Comparison of ENCODE assay signal across 8 mouse cellular contexts in genomic region chr10:127675859-127676398, GRCm38 (mm10). TPM values are rescaled to one million over a fixed set of nuclear protein-coding genes. Genes with fewer than 3 reads are reported as not detected.
DNase-seq lines count a peak whose midpoint lies in the region; ATAC-seq and TF ChIP-seq lines count a peak whose summit lies in the region.

No protein-coding gene starts in this region.

- no peaks in the 10 kb centered on the region for H3K36me3 ChIP-seq in kidney, embryonic 16.5 days (ENCODE audit: insufficient read depth, low read length)
- peaks cover under 1% of the 10 kb centered on the region; the same call in 1 of the 2 replicates for H3K36me3 ChIP-seq in embryonic facial prominence, embryonic 10.5 days (replicated peaks)
- H3K36me3 ChIP-seq in hindbrain, embryonic 16.5 days (ENCODE audit: control insufficient read depth, insufficient read depth, low read length): no peaks in the 10 kb centered on the region
- H3K36me3 ChIP-seq in midbrain, postnatal 0 days (ENCODE audit: insufficient read depth, low read length): no peaks in the 10 kb centered on the region

- H3K4me3 ChIP-seq in kidney, embryonic 16.5 days (ENCODE audit: low read length): peak overlapping the region; percentile 71
- H3K4me3 ChIP-seq in embryonic facial prominence, embryonic 10.5 days: peak overlapping the region; percentile 85
- peak overlapping the region; percentile 52 for H3K4me3 ChIP-seq in hindbrain, embryonic 16.5 days (ENCODE audit: low read length)
- peak overlapping the region; percentile 73; the same call in 1 of the 2 replicates for H3K4me3 ChIP-seq in midbrain, postnatal 0 days (ENCODE audit: low read depth, low read length)

- H3K27ac ChIP-seq in kidney, embryonic 16.5 days (ENCODE audit: low read length): peak overlapping the region; percentile 49; the same call in 1 of the 2 replicates
- peak overlapping the region; percentile 92 for H3K27ac ChIP-seq in embryonic facial prominence, embryonic 10.5 days (replicated peaks)
- no peak overlapping the region; the same call in 1 of the 2 replicates for H3K27ac ChIP-seq in hindbrain, embryonic 16.5 days (ENCODE audit: low read depth, low read length)
- 0 out of 2 replicates have a peak overlapping the region, but pooled peaks have one; percentile 33 for H3K27ac ChIP-seq in midbrain, postnatal 0 days (ENCODE audit: low read depth, low read length)

- H3K27me3 ChIP-seq in kidney, embryonic 16.5 days (ENCODE audit: insufficient read depth, low read length): no peaks in the 10 kb centered on the region
- H3K27me3 ChIP-seq in embryonic facial prominence, embryonic 10.5 days (replicated peaks; ENCODE audit: low read depth, poor library complexity, severe bottlenecking): no peaks in the 10 kb centered on the region
- H3K27me3 ChIP-seq in hindbrain, embryonic 16.5 days (replicated peaks; ENCODE audit: control insufficient read depth, insufficient read depth, low read length): no peaks in the 10 kb centered on the region
- no peaks in the 10 kb centered on the region for H3K27me3 ChIP-seq in midbrain, postnatal 0 days (ENCODE audit: insufficient read depth, low read length)

- WGBS in kidney, embryonic 16.5 days: 47% methylated on average over 5 of the region's 5 CpGs
- WGBS in embryonic facial prominence, embryonic 10.5 days: 49% methylated on average over 5 of the region's 5 CpGs
- 56% methylated on average over 5 of the region's 5 CpGs for WGBS in hindbrain, embryonic 16.5 days
- 51% methylated on average over 5 of the region's 5 CpGs for WGBS in midbrain, postnatal 0 days

- DNase-seq in kidney, postnatal 25 days: no peak
- no peak for DNase-seq in embryonic facial prominence, embryonic 10.5 days (ENCODE audit: low spot score)
- DNase-seq in midbrain, postnatal 0 days (ENCODE audit: low spot score): no peak
- DNase-seq in right cerebral cortex, postnatal 36 days (ENCODE audit: low spot score in 2 of 2): no peak
- DNase-seq in adrenal gland, postnatal 10 days: no peak
- DNase-seq in gastrocnemius, adult 18-20 months (ENCODE audit: low spot score): no peak

- H3K4me2 ChIP-seq in kidney, embryonic 16.5 days (replicated peaks; ENCODE audit: low read depth, low read length): peak overlapping the region; percentile 65
- peak overlapping the region; percentile 71 for H3K4me2 ChIP-seq in hindbrain, embryonic 16.5 days (ENCODE audit: low read length)
- H3K4me2 ChIP-seq in midbrain, postnatal 0 days (ENCODE audit: low read depth, low read length, poor library complexity, severe bottlenecking): peak overlapping the region; percentile 49

- H3K9ac ChIP-seq in kidney, embryonic 16.5 days (replicated peaks; ENCODE audit: low read length): peak overlapping the region; percentile 64
- peak overlapping the region; percentile 57 for H3K9ac ChIP-seq in hindbrain, embryonic 16.5 days (ENCODE audit: low read depth, low read length)
- no peak overlapping the region for H3K9ac ChIP-seq in midbrain, postnatal 0 days (replicated peaks; ENCODE audit: low read length, poor library complexity, severe bottlenecking)

- ATAC-seq in kidney, embryonic 16.5 days (ENCODE audit: low FRiP score, low TSS enrichment): no peak
- ATAC-seq in hindbrain, embryonic 16.5 days: no peak
- no peak for ATAC-seq in midbrain, postnatal 0 days (ENCODE audit: low FRiP score)

- H3K4me1 ChIP-seq in kidney, embryonic 16.5 days (ENCODE audit: insufficient read depth, low read length): peaks cover 14% of the 10 kb centered on the region; the same call in 1 of the 2 replicates
- H3K4me1 ChIP-seq in embryonic facial prominence, embryonic 10.5 days: peaks cover 15% of the 10 kb centered on the region
- H3K4me1 ChIP-seq in hindbrain, embryonic 16.5 days (ENCODE audit: control insufficient read depth, insufficient read depth, low read depth, low read length): peaks cover 9% of the 10 kb centered on the region
- H3K4me1 ChIP-seq in midbrain, postnatal 0 days (ENCODE audit: insufficient read depth, low read length): 0 out of 2 replicates have a peak, but pooled peaks cover 4% of the 10 kb centered on the region

- no peaks in the 10 kb centered on the region for H3K9me3 ChIP-seq in kidney, embryonic 16.5 days (ENCODE audit: low read length)
- H3K9me3 ChIP-seq in embryonic facial prominence, embryonic 10.5 days: no peaks in the 10 kb centered on the region
- no peaks in the 10 kb centered on the region for H3K9me3 ChIP-seq in hindbrain, embryonic 16.5 days (ENCODE audit: control insufficient read depth, low read length)
- H3K9me3 ChIP-seq in midbrain, postnatal 0 days (ENCODE audit: low read length): no peaks in the 10 kb centered on the region

- no peak for TF ChIP-seq CTCF in midbrain, postnatal 0 days (IDR thresholded peaks at IDR 0.05)

RNA-seq across cellular contexts. Expression of gene Nab2, which starts 7.6 kb away (rescaled TPM):
- polyA plus RNA-seq in kidney, embryonic 16.5 days (2015; fragmentation: Nextera tagmentation; extraction: Ambion mirVana): 28.8 and 32.1 TPM in 2 replicates
- polyA plus RNA-seq in embryonic facial prominence, embryonic 10.5 days (2016; fragmentation: Nextera tagmentation; extraction: Ambion mirVana): 11.6 and 12.1 TPM in 2 replicates
- polyA plus RNA-seq in hindbrain, embryonic 16.5 days (2015; fragmentation: Nextera tagmentation; extraction: Ambion mirVana): 2.2 and 3.2 TPM in 2 replicates
- total RNA-seq in midbrain, postnatal 0 days (2014; rRNA removed): 4.8 and 5.6 TPM in 2 replicates
- polyA plus RNA-seq in midbrain, postnatal 0 days (2015; fragmentation: Nextera tagmentation; extraction: Ambion mirVana): 1.4 and 1.6 TPM in 2 replicates
- total RNA-seq in adrenal gland, postnatal 10 days (2021): 10 to 100 TPM; 19.0 to 24.8 TPM
- 1 to 10 TPM; 3.4 to 3.5 TPM for total RNA-seq in gastrocnemius, adult 18-20 months (2021)

RNA-seq across cellular contexts. Expression of gene Nemp1, which starts 9.2 kb away (rescaled TPM):
- polyA plus RNA-seq in kidney, embryonic 16.5 days (2015; fragmentation: Nextera tagmentation; extraction: Ambion mirVana): 10.6 and 10.7 TPM in 2 replicates
- 10.0 and 10.7 TPM in 2 replicates for polyA plus RNA-seq in embryonic facial prominence, embryonic 10.5 days (2016; fragmentation: Nextera tagmentation; extraction: Ambion mirVana)
- polyA plus RNA-seq in hindbrain, embryonic 16.5 days (2015; fragmentation: Nextera tagmentation; extraction: Ambion mirVana): 2.9 and 3.9 TPM in 2 replicates
- 3.2 and 3.7 TPM in 2 replicates for total RNA-seq in midbrain, postnatal 0 days (2014; rRNA removed)
- polyA plus RNA-seq in midbrain, postnatal 0 days (2015; fragmentation: Nextera tagmentation; extraction: Ambion mirVana): 1.4 and 1.7 TPM in 2 replicates
- 1 to 10 TPM; 7.8 to 9.4 TPM for total RNA-seq in adrenal gland, postnatal 10 days (2021)
- 1 to 10 TPM; 2.5 to 2.7 TPM for total RNA-seq in gastrocnemius, adult 18-20 months (2021)

RNA-seq across cellular contexts. Expression of gene Myo1a, which starts 29.0 kb away (rescaled TPM):
- 0.31 and 0.50 TPM in 2 replicates for polyA plus RNA-seq in kidney, embryonic 16.5 days (2015; fragmentation: Nextera tagmentation; extraction: Ambion mirVana)
- polyA plus RNA-seq in embryonic facial prominence, embryonic 10.5 days (2016; fragmentation: Nextera tagmentation; extraction: Ambion mirVana): 0.54 and 0.71 TPM in 2 replicates
- polyA plus RNA-seq in hindbrain, embryonic 16.5 days (2015; fragmentation: Nextera tagmentation; extraction: Ambion mirVana): 0.52 and 0.73 TPM in 2 replicates
- total RNA-seq in midbrain, postnatal 0 days (2014; rRNA removed): 0.57 and 0.77 TPM in 2 replicates
- polyA plus RNA-seq in midbrain, postnatal 0 days (2015; fragmentation: Nextera tagmentation; extraction: Ambion mirVana): 0.13 and 0.15 TPM in 2 replicates
- 1 to 10 TPM; 1.0 to 2.2 TPM for total RNA-seq in adrenal gland, postnatal 10 days (2021)
- not detected for total RNA-seq in gastrocnemius, adult 18-20 months (2021)

RNA-seq across cellular contexts. Expression of gene Stat6, which starts 33.1 kb away (rescaled TPM):
- 33.8 and 37.4 TPM in 2 replicates for polyA plus RNA-seq in kidney, embryonic 16.5 days (2015; fragmentation: Nextera tagmentation; extraction: Ambion mirVana)
- polyA plus RNA-seq in embryonic facial prominence, embryonic 10.5 days (2016; fragmentation: Nextera tagmentation; extraction: Ambion mirVana): 10.4 and 11.5 TPM in 2 replicates
- 6.0 and 8.0 TPM in 2 replicates for polyA plus RNA-seq in hindbrain, embryonic 16.5 days (2015; fragmentation: Nextera tagmentation; extraction: Ambion mirVana)
- 6.1 and 10.2 TPM in 2 replicates for total RNA-seq in midbrain, postnatal 0 days (2014; rRNA removed)
- 3.9 and 4.3 TPM in 2 replicates for polyA plus RNA-seq in midbrain, postnatal 0 days (2015; fragmentation: Nextera tagmentation; extraction: Ambion mirVana)
- total RNA-seq in adrenal gland, postnatal 10 days (2021): 10 to 100 TPM; 64.7 to 67.8 TPM
- 10 to 100 TPM; 16.0 to 17.9 TPM for total RNA-seq in gastrocnemius, adult 18-20 months (2021)

RNA-seq across cellular contexts. Expression of gene Tac2, which starts 48.3 kb away (rescaled TPM):
- polyA plus RNA-seq in kidney, embryonic 16.5 days (2015; fragmentation: Nextera tagmentation; extraction: Ambion mirVana): 1.7 and 2.0 TPM in 2 replicates
- polyA plus RNA-seq in embryonic facial prominence, embryonic 10.5 days (2016; fragmentation: Nextera tagmentation; extraction: Ambion mirVana): 1.5 and 2.0 TPM in 2 replicates
- 0.74 and 2.5 TPM in 2 replicates for polyA plus RNA-seq in hindbrain, embryonic 16.5 days (2015; fragmentation: Nextera tagmentation; extraction: Ambion mirVana)
- 0.27 TPM in 1 of 2 replicates, not detected in the other for total RNA-seq in midbrain, postnatal 0 days (2014; rRNA removed)
- polyA plus RNA-seq in midbrain, postnatal 0 days (2015; fragmentation: Nextera tagmentation; extraction: Ambion mirVana): 2.0 and 4.5 TPM in 2 replicates
- not detected for total RNA-seq in adrenal gland, postnatal 10 days (2021)
- not detected for total RNA-seq in gastrocnemius, adult 18-20 months (2021)
